Mouse (Mus musculus): ENCODE data around the gene Inpp5k. TPM values are rescaled to one million over a fixed set of nuclear protein-coding genes. Genes with fewer than 3 reads are reported as not detected.
"Not testable (repeated sequence)": the region's sequence is repeated elsewhere in the genome, so short reads cannot be mapped to it uniquely, and the experiment has no call there.

Gene Inpp5k
- total and polyA plus RNA-seq, 2 experiments from 2014 or later, result 43.7 to 50.0 TPM

DNA sequence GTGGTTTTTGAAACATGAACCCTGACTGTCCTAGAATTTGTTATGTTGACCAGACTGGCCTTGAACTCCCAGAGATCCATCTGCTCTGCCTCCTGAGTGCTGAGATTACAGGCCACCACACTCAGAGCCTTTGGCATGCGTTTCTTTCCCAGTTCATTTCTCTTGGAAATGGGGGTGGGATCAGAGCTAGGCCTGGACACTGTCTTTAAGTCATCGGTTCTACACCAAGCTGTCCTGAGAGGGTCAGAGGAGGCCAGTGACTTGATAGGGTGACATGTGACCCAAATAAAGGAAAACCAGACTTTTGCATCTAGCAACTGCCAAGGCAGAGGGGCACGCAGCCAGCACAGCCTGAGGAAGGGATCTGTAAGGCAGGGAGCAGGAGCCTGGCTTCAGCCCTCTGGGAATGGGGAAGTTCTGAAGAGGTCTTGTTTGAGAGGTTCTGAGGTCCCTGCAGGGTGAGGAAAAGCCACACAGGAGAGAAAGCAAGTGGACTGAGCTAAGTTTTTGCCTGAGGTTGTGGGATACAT lies 34.0 kb upstream of the Inpp5k start:
- H3K27me3 ChIP-seq (ENCODE audit: insufficient read depth, low read length), result no peaks in the 10 kb centered on the region
- H3K9me3 ChIP-seq (ENCODE audit: low read length), result no peaks in the 10 kb centered on the region
- WGBS, result 91% methylated on average over 3 of the region's 3 CpGs
- TF ChIP-seq CTCF (IDR thresholded peaks at IDR 0.05), result no peak
- no peak overlapping the region for H3K9ac ChIP-seq (replicated peaks; ENCODE audit: low read length, poor library complexity, severe bottlenecking)
- H3K4me2 ChIP-seq (ENCODE audit: low read depth, low read length, poor library complexity, severe bottlenecking), result no peak overlapping the region
- no peak for DNase-seq (ENCODE audit: low spot score)
- H3K27ac ChIP-seq (ENCODE audit: low read depth, low read length), result no peak overlapping the region
- H3K36me3 ChIP-seq (ENCODE audit: insufficient read depth, low read length), result peaks cover 55% of the 10 kb centered on the region
- H3K4me3 ChIP-seq (ENCODE audit: low read depth, low read length), result no peak overlapping the region
- no peaks in the 10 kb centered on the region for H3K4me1 ChIP-seq (ENCODE audit: insufficient read depth, low read length)
- no peak for ATAC-seq (ENCODE audit: low FRiP score)

DNA sequence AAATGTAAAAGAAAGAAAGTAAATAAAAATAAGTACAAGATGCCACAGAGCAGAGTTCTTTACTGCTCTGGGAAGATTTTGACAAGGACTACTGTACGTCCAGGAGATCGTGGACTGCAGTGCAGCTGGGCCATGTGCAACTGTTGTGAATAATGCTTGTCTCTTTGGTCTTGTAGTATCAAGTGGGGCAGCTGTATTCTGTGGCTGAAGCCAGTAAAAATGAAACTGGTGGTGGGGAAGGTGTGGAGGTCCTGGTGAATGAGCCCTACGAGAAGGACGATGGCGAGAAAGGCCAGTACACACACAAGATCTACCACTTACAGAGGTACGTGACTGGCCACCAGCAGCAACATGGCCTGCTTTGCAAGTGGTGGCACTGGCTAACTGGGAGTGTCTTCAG lies 32.8 kb upstream of the Inpp5k start:
- no peak for TF ChIP-seq CTCF (IDR thresholded peaks at IDR 0.05)
- Histone ChIP-seq H3K4me3 (ENCODE audit: low read depth, low read length) (no peak overlapping the region), H3K4me1 (ENCODE audit: insufficient read depth, low read length) (no peaks in the 10 kb centered on the region), H3K4me2 (ENCODE audit: low read depth, low read length, poor library complexity, severe bottlenecking) (no peak overlapping the region), H3K9ac (replicated peaks; ENCODE audit: low read length, poor library complexity, severe bottlenecking) (no peak overlapping the region), H3K27me3 (ENCODE audit: insufficient read depth, low read length) (no peaks in the 10 kb centered on the region), H3K36me3 (ENCODE audit: insufficient read depth, low read length) (peaks cover 66% of the 10 kb centered on the region), H3K27ac (ENCODE audit: low read depth, low read length) (no peak overlapping the region), H3K9me3 (ENCODE audit: low read length) (no peaks in the 10 kb centered on the region)
- DNase-seq (ENCODE audit: low spot score) (no peak), ATAC-seq (ENCODE audit: low FRiP score) (no peak)
- WGBS, result 95% methylated on average over 6 of the region's 6 CpGs

DNA sequence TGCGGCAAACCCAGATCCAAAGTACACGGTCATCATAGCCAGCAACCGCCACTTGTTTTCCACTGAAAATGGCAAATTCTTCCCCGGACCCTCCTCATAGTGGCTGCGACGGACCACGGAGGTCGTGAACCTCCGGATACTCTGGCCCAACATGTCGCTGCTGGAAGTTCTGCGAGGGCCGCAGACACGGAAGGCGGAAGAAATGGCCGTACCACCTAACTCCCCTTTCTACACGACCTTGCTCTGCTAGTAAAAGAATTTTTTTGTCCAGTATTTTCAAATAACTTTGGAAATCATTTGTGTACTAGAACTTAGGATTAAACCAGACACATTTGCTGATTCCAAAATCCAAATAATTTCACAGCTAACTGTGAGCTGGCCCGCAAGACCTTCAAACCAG lies 31.0 kb upstream of the Inpp5k start:
- 96% methylated on average over 14 of the region's 17 CpGs for whole genome bisulfite sequencing
- H3K4me1 ChIP-seq (ENCODE audit: insufficient read depth, low read length); DNase-seq (ENCODE audit: low spot score); H3K9me3 ChIP-seq (ENCODE audit: low read length); ATAC-seq (ENCODE audit: low FRiP score); H3K9ac ChIP-seq (replicated peaks; ENCODE audit: low read length, poor library complexity, severe bottlenecking); H3K27ac ChIP-seq (ENCODE audit: low read depth, low read length); H3K4me3 ChIP-seq (ENCODE audit: low read depth, low read length); H3K27me3 ChIP-seq (ENCODE audit: insufficient read depth, low read length); H3K4me2 ChIP-seq (ENCODE audit: low read depth, low read length, poor library complexity, severe bottlenecking): not testable (repeated sequence)
- H3K36me3 ChIP-seq (ENCODE audit: insufficient read depth, low read length), result peaks cover 68% of the 10 kb centered on the region

DNA sequence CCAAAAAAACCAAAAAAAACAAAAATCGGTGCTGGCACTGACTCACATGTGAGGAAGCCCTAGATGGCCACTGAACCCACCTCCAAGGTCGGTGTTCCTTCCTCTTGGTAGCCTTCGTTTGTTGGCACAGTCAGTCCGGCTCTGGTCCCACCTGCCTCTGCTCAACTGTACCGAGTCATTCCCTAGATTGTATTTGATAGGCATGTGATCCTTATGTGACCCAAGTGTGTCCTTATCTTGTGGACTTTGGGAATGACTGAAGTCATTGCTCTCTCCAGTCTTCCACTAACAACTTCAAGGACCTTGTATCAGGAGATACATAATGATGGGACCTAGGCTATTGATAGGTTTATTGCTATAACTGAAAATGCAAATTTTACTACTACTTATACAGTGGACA lies 26.0 kb upstream of the Inpp5k start:
- H3K4me2 ChIP-seq (ENCODE audit: low read depth, low read length, poor library complexity, severe bottlenecking), result no peak overlapping the region
- 93% methylated on average over 5 of the region's 5 CpGs for WGBS
- no peak overlapping the region for H3K4me3 ChIP-seq (ENCODE audit: low read depth, low read length)
- H3K27me3 ChIP-seq (ENCODE audit: insufficient read depth, low read length), result no peaks in the 10 kb centered on the region
- H3K27ac ChIP-seq (ENCODE audit: low read depth, low read length), result no peak overlapping the region
- no peak overlapping the region for H3K9ac ChIP-seq (replicated peaks; ENCODE audit: low read length, poor library complexity, severe bottlenecking)
- no peak for TF ChIP-seq CTCF (IDR thresholded peaks at IDR 0.05)
- H3K9me3 ChIP-seq (ENCODE audit: low read length), result no peaks in the 10 kb centered on the region
- DNase-seq (ENCODE audit: low spot score) (no peak), ATAC-seq (ENCODE audit: low FRiP score) (no peak)
- peaks cover 66% of the 10 kb centered on the region for H3K36me3 ChIP-seq (ENCODE audit: insufficient read depth, low read length)
- H3K4me1 ChIP-seq (ENCODE audit: insufficient read depth, low read length), result no peaks in the 10 kb centered on the region

DNA sequence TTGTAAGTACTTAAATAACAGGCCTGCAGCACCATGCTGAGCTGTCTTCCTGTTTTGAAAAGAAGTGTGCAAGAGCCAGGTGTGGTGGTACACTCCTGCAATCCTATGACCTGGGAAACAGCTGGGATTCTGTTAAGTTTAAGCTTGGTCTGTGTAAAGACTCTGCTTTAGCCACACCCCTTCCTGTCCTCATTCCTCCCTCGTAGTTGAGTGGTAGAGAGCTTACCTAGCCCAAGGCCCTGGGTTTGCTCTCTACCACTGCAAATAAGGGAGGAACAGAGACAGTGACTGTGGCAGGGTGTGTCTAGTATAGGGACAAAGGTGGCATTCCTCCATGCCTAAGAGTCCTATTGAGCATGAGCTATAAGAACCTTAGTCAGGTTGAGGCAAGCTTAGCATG lies 25.5 kb upstream of the Inpp5k start:
- ATAC-seq (ENCODE audit: low FRiP score) (no peak), DNase-seq (ENCODE audit: low spot score) (no peak)
- no peak overlapping the region for H3K4me3 ChIP-seq (ENCODE audit: low read depth, low read length)
- TF ChIP-seq CTCF (IDR thresholded peaks at IDR 0.05), result no peak
- no peak overlapping the region for H3K9ac ChIP-seq (replicated peaks; ENCODE audit: low read length, poor library complexity, severe bottlenecking)
- no peak overlapping the region for H3K4me2 ChIP-seq (ENCODE audit: low read depth, low read length, poor library complexity, severe bottlenecking)
- H3K36me3 ChIP-seq (ENCODE audit: insufficient read depth, low read length), result peaks cover 67% of the 10 kb centered on the region
- no peak overlapping the region for H3K27ac ChIP-seq (ENCODE audit: low read depth, low read length)
- WGBS, result 76% methylated on average over 1 of the region's 1 CpGs
- H3K9me3 ChIP-seq (ENCODE audit: low read length), result no peaks in the 10 kb centered on the region
- no peaks in the 10 kb centered on the region for H3K4me1 ChIP-seq (ENCODE audit: insufficient read depth, low read length)
- H3K27me3 ChIP-seq (ENCODE audit: insufficient read depth, low read length), result no peaks in the 10 kb centered on the region

DNA sequence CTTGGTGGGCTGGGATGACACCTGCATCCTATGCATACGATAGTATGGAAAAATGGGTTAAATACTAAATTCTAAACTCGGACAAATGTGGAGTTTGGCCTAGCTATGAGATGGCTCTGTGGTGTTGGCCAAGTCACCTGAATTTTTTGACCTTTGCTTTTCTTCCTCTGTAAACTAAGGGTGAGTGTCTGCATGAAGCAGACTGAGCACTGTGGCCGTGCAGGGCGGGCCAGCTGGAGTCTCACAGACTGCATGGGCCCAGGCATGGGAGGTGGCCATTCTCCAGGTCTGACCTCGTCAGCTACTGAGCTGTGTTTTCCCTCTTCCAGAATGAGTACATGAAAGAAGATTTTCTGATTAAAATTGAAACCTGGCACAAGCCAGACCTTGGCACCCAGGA lies 22.0 kb upstream of the Inpp5k start:
- H3K4me3 ChIP-seq (ENCODE audit: low read depth, low read length), result no peak overlapping the region
- no peak for TF ChIP-seq CTCF (IDR thresholded peaks at IDR 0.05)
- H3K27me3 ChIP-seq (ENCODE audit: insufficient read depth, low read length), result no peaks in the 10 kb centered on the region
- H3K36me3 ChIP-seq (ENCODE audit: insufficient read depth, low read length), result peaks cover 51% of the 10 kb centered on the region
- no peak overlapping the region for H3K4me2 ChIP-seq (ENCODE audit: low read depth, low read length, poor library complexity, severe bottlenecking)
- ATAC-seq (ENCODE audit: low FRiP score), result no peak
- no peak for DNase-seq (ENCODE audit: low spot score)
- no peaks in the 10 kb centered on the region for H3K9me3 ChIP-seq (ENCODE audit: low read length)
- H3K4me1 ChIP-seq (ENCODE audit: insufficient read depth, low read length), result no peaks in the 10 kb centered on the region
- 97% methylated on average over 5 of the region's 5 CpGs for WGBS
- H3K27ac ChIP-seq (ENCODE audit: low read depth, low read length), result no peak overlapping the region
- H3K9ac ChIP-seq (replicated peaks; ENCODE audit: low read length, poor library complexity, severe bottlenecking), result no peak overlapping the region
